Comparison of ENCODE assay signal across 8 mouse cellular contexts in the genomic region with DNA sequence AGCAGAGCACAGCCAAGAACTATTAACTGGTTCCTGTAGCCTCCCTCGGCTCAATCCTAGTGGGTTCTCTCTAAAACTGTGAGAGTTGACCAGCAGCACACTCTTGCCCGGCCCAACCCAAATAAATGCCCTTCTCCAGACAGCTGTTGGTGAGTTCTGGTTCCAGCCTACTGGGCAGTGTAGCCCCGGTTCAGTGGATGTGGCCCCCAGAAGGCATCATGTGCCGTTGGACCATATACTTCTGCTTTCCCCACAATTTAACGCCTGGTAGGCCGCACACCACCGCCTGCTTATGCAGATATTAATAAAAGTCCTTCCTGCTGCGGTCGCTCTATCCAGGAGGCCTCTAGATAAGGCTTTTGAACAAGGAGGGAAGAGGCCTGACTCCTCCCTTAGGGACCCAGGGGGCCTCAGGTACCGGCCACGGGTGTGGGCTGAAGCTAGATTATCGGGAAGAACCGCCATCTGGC. TPM values are rescaled to one million over a fixed set of nuclear protein-coding genes. Genes with fewer than 3 reads are reported as not detected.
DNase-seq lines count a peak whose midpoint lies in the region; ATAC-seq and TF ChIP-seq lines count a peak whose summit lies in the region.

No protein-coding gene starts in this region.

- peak overlapping the region; percentile 48 for H3K9ac ChIP-seq in forebrain, embryonic 11.5 days (ENCODE audit: low read length)
- H3K9ac ChIP-seq in limb, embryonic 13.5 days, result peak overlapping the region; percentile 77
- 0 out of 2 replicates have a peak overlapping the region, but pooled peaks have one; percentile 45 for H3K9ac ChIP-seq in neural tube, embryonic 12.5 days

- H3K36me3 ChIP-seq in spleen, adult 2 months (ENCODE audit: control insufficient read depth, insufficient read depth, low read length), result peaks cover 11% of the 10 kb centered on the region
- no peaks in the 10 kb centered on the region for H3K36me3 ChIP-seq in forebrain, embryonic 11.5 days (ENCODE audit: control insufficient read depth, insufficient read depth, low read length)
- peaks cover 24% of the 10 kb centered on the region for H3K36me3 ChIP-seq in limb, embryonic 13.5 days
- no peaks in the 10 kb centered on the region for H3K36me3 ChIP-seq in neural tube, embryonic 12.5 days

- TF ChIP-seq POLR2A in spleen, adult 2 months (IDR thresholded peaks at IDR 0.05; ENCODE audit: low read depth, low read length), result no peak

- TF ChIP-seq CTCF in spleen, adult 2 months (IDR thresholded peaks at IDR 0.05; ENCODE audit: extremely low read depth, insufficient read depth, insufficient read length, insufficient replicate concordance), result no peak

- H3K4me2 ChIP-seq in forebrain, embryonic 11.5 days (ENCODE audit: low read depth, low read length, severe bottlenecking), result peak overlapping the region; percentile 64
- H3K4me2 ChIP-seq in limb, embryonic 13.5 days (replicated peaks), result peak overlapping the region; percentile 77
- H3K4me2 ChIP-seq in neural tube, embryonic 12.5 days (replicated peaks), result peak overlapping the region; percentile 58

- no peaks in the 10 kb centered on the region for H3K27me3 ChIP-seq in spleen, adult 2 months (ENCODE audit: control insufficient read depth, insufficient read depth, low read length)
- H3K27me3 ChIP-seq in forebrain, embryonic 11.5 days (ENCODE audit: control insufficient read depth, insufficient read depth, low read length), result no peaks in the 10 kb centered on the region
- no peaks in the 10 kb centered on the region for H3K27me3 ChIP-seq in limb, embryonic 13.5 days
- H3K27me3 ChIP-seq in neural tube, embryonic 12.5 days (replicated peaks), result peaks cover 15% of the 10 kb centered on the region; the same call in 1 of the 2 replicates

- whole genome bisulfite sequencing in spleen, adult 2 months, result under 1% methylated on average over 13 of the region's 13 CpGs
- 30% methylated on average over 13 of the region's 13 CpGs for WGBS in forebrain, embryonic 11.5 days
- WGBS in limb, embryonic 13.5 days, result 13% methylated on average over 13 of the region's 13 CpGs
- 32% methylated on average over 13 of the region's 13 CpGs for WGBS in neural tube, embryonic 12.5 days

- H3K27ac ChIP-seq in spleen, adult 2 months (ENCODE audit: insufficient read depth, low read length), result peak overlapping the region; percentile 99
- H3K27ac ChIP-seq in forebrain, embryonic 11.5 days (ENCODE audit: low read depth, low read length), result no peak overlapping the region
- peak overlapping the region; percentile 93 for H3K27ac ChIP-seq in limb, embryonic 13.5 days
- H3K27ac ChIP-seq in neural tube, embryonic 12.5 days, result no peak overlapping the region

- ATAC-seq in forebrain, embryonic 11.5 days (replicated peaks; ENCODE audit: low FRiP score), result 0 out of 2 replicates have a peak, but pooled peaks have one; percentile 18
- 0 out of 2 replicates have a peak, but pooled peaks have one; percentile 26 for ATAC-seq in limb, embryonic 13.5 days (ENCODE audit: low FRiP score, low read depth)
- ATAC-seq in neural tube, embryonic 12.5 days (ENCODE audit: low FRiP score, low read depth), result no peak

- peak; percentile 38 for DNase-seq in gastrocnemius, adult 18-20 months (ENCODE audit: low spot score)
- no peak for DNase-seq in gastrocnemius, postnatal 36 days
- peak; percentile 49 to 62 for DNase-seq in spleen, adult 2 months (ENCODE audit: low read depth in 1 of 2, low spot score in 2 of 2)
- no peak for DNase-seq in spleen, adult 12 weeks (ENCODE audit: low spot score)
- DNase-seq in forebrain, embryonic 11.5 days (ENCODE audit: low spot score), result no peak
- no peak for DNase-seq in left cerebral cortex, postnatal 4 days

- peak overlapping the region; percentile 91 for H3K4me3 ChIP-seq in spleen, adult 2 months (ENCODE audit: extremely low read depth, insufficient read depth, insufficient read length)
- H3K4me3 ChIP-seq in forebrain, embryonic 11.5 days (ENCODE audit: low read depth, low read length), result peak overlapping the region; percentile 37
- H3K4me3 ChIP-seq in limb, embryonic 13.5 days, result peak overlapping the region; percentile 54
- H3K4me3 ChIP-seq in neural tube, embryonic 12.5 days, result peak overlapping the region; percentile 34

- H3K4me1 ChIP-seq in spleen, adult 2 months (ENCODE audit: control insufficient read depth, insufficient read depth, insufficient read length), result peaks cover 16% of the 10 kb centered on the region; the same call in 1 of the 2 replicates
- peaks cover 6% of the 10 kb centered on the region for H3K4me1 ChIP-seq in forebrain, embryonic 11.5 days (replicated peaks; ENCODE audit: control insufficient read depth, insufficient read depth, low read length)
- H3K4me1 ChIP-seq in limb, embryonic 13.5 days, result peaks cover 30% of the 10 kb centered on the region
- peaks cover 11% of the 10 kb centered on the region; the same call in 1 of the 2 replicates for H3K4me1 ChIP-seq in neural tube, embryonic 12.5 days

- intact Hi-C loops in gastrocnemius, postnatal 36 days (cut with DNase I), result no loop called here
- intact Hi-C loops in left cerebral cortex, postnatal 4 days (cut with DNase I), result no loop called here

- no peaks in the 10 kb centered on the region for H3K9me3 ChIP-seq in forebrain, embryonic 11.5 days (ENCODE audit: control insufficient read depth, low read length)
- no peaks in the 10 kb centered on the region for H3K9me3 ChIP-seq in limb, embryonic 13.5 days
- no peaks in the 10 kb centered on the region for H3K9me3 ChIP-seq in neural tube, embryonic 12.5 days

RNA-seq across cellular contexts. Expression of gene Vamp8, which starts 1.0 kb away (rescaled TPM):
- total RNA-seq in gastrocnemius, adult 18-20 months (2021), result 10 to 100 TPM; 44.3 to 55.4 TPM
- total RNA-seq in gastrocnemius, postnatal 36 days (2021), result 10 to 100 TPM; 48.5 to 50.0 TPM
- polyA plus RNA-seq in spleen, adult 2 months (2012; rRNA removed), result 100 and 107 TPM in 2 replicates
- polyA plus RNA-seq in forebrain, embryonic 11.5 days (2014; fragmentation: Nextera tagmentation; extraction: Ambion mirVana), result 34.1 and 35.6 TPM in 2 replicates
- 143 and 146 TPM in 2 replicates for polyA plus RNA-seq in limb, embryonic 13.5 days (2015; fragmentation: Nextera tagmentation; extraction: Ambion mirVana)
- polyA plus RNA-seq in neural tube, embryonic 12.5 days (2016; fragmentation: Nextera tagmentation; extraction: Ambion mirVana), result 31.8 and 34.6 TPM in 2 replicates
- total RNA-seq in left cerebral cortex, postnatal 4 days (2021), result 1 to 10 TPM; 7.2 to 7.3 TPM

RNA-seq across cellular contexts. Expression of gene Vamp5, which starts 9.2 kb away (rescaled TPM):
- total RNA-seq in gastrocnemius, adult 18-20 months (2021), result 100 to 1,000 TPM; 107 to 121 TPM
- total RNA-seq in gastrocnemius, postnatal 36 days (2021), result 100 to 1,000 TPM in 1 of 2 experiments, 10 to 100 TPM in 1; 83.0 to 107 TPM
- 51.3 and 55.6 TPM in 2 replicates for polyA plus RNA-seq in spleen, adult 2 months (2012; rRNA removed)
- polyA plus RNA-seq in forebrain, embryonic 11.5 days (2014; fragmentation: Nextera tagmentation; extraction: Ambion mirVana), result 8.1 and 11.9 TPM in 2 replicates
- 21.1 and 22.6 TPM in 2 replicates for polyA plus RNA-seq in limb, embryonic 13.5 days (2015; fragmentation: Nextera tagmentation; extraction: Ambion mirVana)
- polyA plus RNA-seq in neural tube, embryonic 12.5 days (2016; fragmentation: Nextera tagmentation; extraction: Ambion mirVana), result 17.3 and 18.7 TPM in 2 replicates
- total RNA-seq in left cerebral cortex, postnatal 4 days (2021), result 1 to 10 TPM; 5.9 to 8.4 TPM

RNA-seq across cellular contexts. Expression of gene Rnf181, which starts 22.8 kb away (rescaled TPM):
- 10 to 100 TPM; 27.0 to 27.6 TPM for total RNA-seq in gastrocnemius, adult 18-20 months (2021)
- total RNA-seq in gastrocnemius, postnatal 36 days (2021), result 10 to 100 TPM; 23.7 to 24.2 TPM
- polyA plus RNA-seq in spleen, adult 2 months (2012; rRNA removed), result 62.4 and 65.8 TPM in 2 replicates
- polyA plus RNA-seq in forebrain, embryonic 11.5 days (2014; fragmentation: Nextera tagmentation; extraction: Ambion mirVana), result 102 and 106 TPM in 2 replicates
- polyA plus RNA-seq in limb, embryonic 13.5 days (2015; fragmentation: Nextera tagmentation; extraction: Ambion mirVana), result 90.9 and 94.0 TPM in 2 replicates
- 108 and 109 TPM in 2 replicates for polyA plus RNA-seq in neural tube, embryonic 12.5 days (2016; fragmentation: Nextera tagmentation; extraction: Ambion mirVana)
- 10 to 100 TPM; 56.5 to 57.0 TPM for total RNA-seq in left cerebral cortex, postnatal 4 days (2021)

RNA-seq across cellular contexts. Expression of gene Ggcx, which starts 24.6 kb away (rescaled TPM):
- 10 to 100 TPM; 12.2 to 12.7 TPM for total RNA-seq in gastrocnemius, adult 18-20 months (2021)
- 10 to 100 TPM; 12.6 to 13.4 TPM for total RNA-seq in gastrocnemius, postnatal 36 days (2021)
- polyA plus RNA-seq in spleen, adult 2 months (2012; rRNA removed), result 7.3 and 7.6 TPM in 2 replicates
- 11.7 and 13.5 TPM in 2 replicates for polyA plus RNA-seq in forebrain, embryonic 11.5 days (2014; fragmentation: Nextera tagmentation; extraction: Ambion mirVana)
- 43.5 and 47.8 TPM in 2 replicates for polyA plus RNA-seq in limb, embryonic 13.5 days (2015; fragmentation: Nextera tagmentation; extraction: Ambion mirVana)
- 22.5 and 26.8 TPM in 2 replicates for polyA plus RNA-seq in neural tube, embryonic 12.5 days (2016; fragmentation: Nextera tagmentation; extraction: Ambion mirVana)
- total RNA-seq in left cerebral cortex, postnatal 4 days (2021), result 10 to 100 TPM; 18.6 to 21.1 TPM

RNA-seq across cellular contexts. Expression of gene Tmem150a, which starts 34.3 kb away (rescaled TPM):
- total RNA-seq in gastrocnemius, adult 18-20 months (2021), result 10 to 100 TPM; 22.4 to 24.2 TPM
- total RNA-seq in gastrocnemius, postnatal 36 days (2021), result 10 to 100 TPM; 16.9 to 18.8 TPM
- polyA plus RNA-seq in spleen, adult 2 months (2012; rRNA removed), result 21.7 and 24.6 TPM in 2 replicates
- 4.2 and 4.6 TPM in 2 replicates for polyA plus RNA-seq in forebrain, embryonic 11.5 days (2014; fragmentation: Nextera tagmentation; extraction: Ambion mirVana)
- polyA plus RNA-seq in limb, embryonic 13.5 days (2015; fragmentation: Nextera tagmentation; extraction: Ambion mirVana), result 12.1 and 14.6 TPM in 2 replicates
- polyA plus RNA-seq in neural tube, embryonic 12.5 days (2016; fragmentation: Nextera tagmentation; extraction: Ambion mirVana), result 12.8 and 12.9 TPM in 2 replicates
- 10 to 100 TPM; 28.5 to 32.2 TPM for total RNA-seq in left cerebral cortex, postnatal 4 days (2021)

Comparison
In these comparisons a context has a peak if more than half of its experiments do, and no peak if none do; other contexts are left out.
1. DNase-seq: peak in gastrocnemius, adult 18-20 months (single experiment) and spleen, adult 2 months (2 of 2); none in gastrocnemius, postnatal 36 days (0 of 2), spleen, adult 12 weeks (single experiment), forebrain, embryonic 11.5 days (single experiment) and left cerebral cortex, postnatal 4 days (single experiment).
2. H3K27ac ChIP-seq: peak in spleen, adult 2 months (single experiment) and limb, embryonic 13.5 days (single experiment); none in forebrain, embryonic 11.5 days (single experiment) and neural tube, embryonic 12.5 days (single experiment).
3. H3K4me3 ChIP-seq: peak in every context shown above with its lines; median percentile 91 in spleen, adult 2 months; 54 in limb, embryonic 13.5 days; 37 in forebrain, embryonic 11.5 days; 34 in neural tube, embryonic 12.5 days.
4. Peak in every context shown above with its lines, with median percentiles within 50 percentile points of each other: H3K4me2 ChIP-seq and H3K9ac ChIP-seq.